Mouse (Mus musculus): ENCODE results near the gene Adra1b. TPM values are rescaled to one million over a fixed set of nuclear protein-coding genes. Genes with fewer than 3 reads are reported as not detected.

Gene Adra1b
- total RNA-seq, 1 experiment from 2014 or later, result not detected

GRCm38 (mm10) chr11:43831530-43831929 is 69.5 kb downstream of the Adra1b start:
- ATAC-seq (replicated peaks; ENCODE audit: low read depth, poor library complexity, severe bottlenecking), result no peak

DNA sequence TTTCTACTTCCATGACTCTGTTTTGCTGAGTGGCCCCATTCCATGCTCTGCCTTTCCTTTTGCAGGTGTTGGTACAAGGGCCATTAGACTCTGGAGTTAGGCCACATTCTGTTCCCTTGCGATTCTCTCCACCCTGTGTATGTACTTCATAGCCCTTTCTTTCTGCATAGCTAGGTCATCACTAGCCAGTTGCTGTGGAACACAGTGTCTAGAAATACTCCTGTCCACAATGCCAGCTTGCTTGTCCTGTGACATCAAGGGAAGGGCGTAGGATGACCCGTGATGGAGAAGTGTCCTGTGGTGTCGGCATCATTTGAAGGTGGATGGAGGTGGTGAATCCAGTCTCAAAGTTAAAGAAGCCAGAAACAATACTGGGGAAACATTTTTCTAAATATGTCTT is 74.2 kb downstream of the Adra1b start:
- no peak for ATAC-seq (replicated peaks; ENCODE audit: low read depth, poor library complexity, severe bottlenecking)

- no peak for ATAC-seq (replicated peaks; ENCODE audit: low read depth, poor library complexity, severe bottlenecking)
Observed at GRCm38 (mm10) chr11:43823349-43823748, 77.7 kb downstream of the Adra1b start.

DNA sequence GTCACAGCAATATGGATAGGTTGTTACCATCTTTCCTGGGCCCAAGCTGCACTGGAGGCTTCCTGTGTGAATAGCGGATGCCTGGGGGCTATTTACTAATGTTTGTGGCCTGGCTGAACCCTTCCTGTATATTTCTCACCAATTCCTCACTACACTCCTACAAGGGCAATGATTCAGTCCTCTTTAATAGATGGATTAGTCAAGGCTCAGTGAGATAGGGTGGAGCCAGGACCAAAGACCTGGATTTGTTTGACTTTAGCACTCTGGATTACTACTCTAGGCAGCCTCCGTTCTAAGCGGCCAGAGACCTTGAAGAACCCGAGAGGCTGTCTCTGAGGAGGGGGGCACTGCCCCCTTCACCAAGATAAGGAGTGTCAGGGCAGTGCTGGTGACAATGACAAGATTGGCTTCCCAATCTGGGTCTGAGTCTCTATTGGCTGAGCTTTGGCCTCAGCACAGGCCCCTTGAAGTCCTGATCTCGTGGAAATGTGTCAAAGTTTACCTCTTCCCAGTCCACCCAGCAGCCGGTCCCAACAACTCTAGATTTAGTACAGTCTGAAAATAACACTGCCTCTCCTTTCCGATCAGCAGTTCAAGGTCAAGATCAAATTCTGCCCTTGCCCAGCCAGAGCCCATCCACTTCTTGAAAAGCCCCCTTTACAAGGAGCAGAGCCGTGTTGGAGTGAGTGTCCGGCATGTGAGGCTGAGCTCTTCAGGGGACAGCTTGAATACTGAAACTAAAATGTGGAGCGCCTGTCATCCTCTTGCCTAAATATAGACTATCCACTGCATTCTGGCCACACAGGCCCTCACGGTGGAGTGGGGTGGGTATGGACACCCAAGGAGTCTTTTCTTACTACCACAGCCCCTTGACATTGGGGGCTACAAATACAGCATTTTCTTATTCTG is 80.2 kb downstream of the Adra1b start:
- no peak for ATAC-seq (replicated peaks; ENCODE audit: low read depth, poor library complexity, severe bottlenecking)

- no peak for ATAC-seq (replicated peaks; ENCODE audit: low read depth, poor library complexity, severe bottlenecking)
Observed at GRCm38 (mm10) chr11:43817368-43817923, 83.6 kb downstream of the Adra1b start.

DNA sequence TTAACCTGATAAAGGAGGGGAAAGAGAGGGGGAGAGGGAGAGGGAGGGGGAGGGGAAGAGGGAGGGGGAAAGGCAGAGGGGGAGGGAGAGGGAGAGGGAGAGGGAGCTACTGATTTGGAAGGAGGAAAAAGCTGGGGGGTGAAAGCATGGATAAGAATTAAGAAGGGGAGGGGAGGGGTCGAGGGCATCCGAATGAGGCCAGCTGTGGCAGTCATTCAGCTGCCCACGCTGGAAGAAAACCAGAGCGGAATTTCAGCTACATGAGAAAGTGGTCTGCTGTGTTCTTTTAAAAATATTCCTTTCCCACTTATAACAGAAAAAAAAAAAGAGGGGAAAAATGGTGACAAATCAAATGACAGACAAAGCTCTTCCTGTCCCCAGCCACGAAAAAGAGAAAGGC is 88.5 kb downstream of the Adra1b start:
- ATAC-seq (replicated peaks; ENCODE audit: low read depth, poor library complexity, severe bottlenecking), result no peak

GRCm38 (mm10) chr11:43807732-43808131 is 93.3 kb downstream of the Adra1b start:
- no peak for ATAC-seq (replicated peaks; ENCODE audit: low read depth, poor library complexity, severe bottlenecking)

GRCm38 (mm10) chr11:43795992-43796391 is 105.0 kb downstream of the Adra1b start:
- ATAC-seq (replicated peaks; ENCODE audit: low read depth, poor library complexity, severe bottlenecking), result no peak

GRCm38 (mm10) chr11:43790446-43790845 is 110.6 kb downstream of the Adra1b start:
- ATAC-seq (replicated peaks; ENCODE audit: low read depth, poor library complexity, severe bottlenecking), result no peak

- ATAC-seq (replicated peaks; ENCODE audit: low read depth, poor library complexity, severe bottlenecking), result peak; percentile 80; the same call in 1 of the 2 replicates
Observed at GRCm38 (mm10) chr11:43783772-43784171, 117.2 kb downstream of the Adra1b start.

DNA sequence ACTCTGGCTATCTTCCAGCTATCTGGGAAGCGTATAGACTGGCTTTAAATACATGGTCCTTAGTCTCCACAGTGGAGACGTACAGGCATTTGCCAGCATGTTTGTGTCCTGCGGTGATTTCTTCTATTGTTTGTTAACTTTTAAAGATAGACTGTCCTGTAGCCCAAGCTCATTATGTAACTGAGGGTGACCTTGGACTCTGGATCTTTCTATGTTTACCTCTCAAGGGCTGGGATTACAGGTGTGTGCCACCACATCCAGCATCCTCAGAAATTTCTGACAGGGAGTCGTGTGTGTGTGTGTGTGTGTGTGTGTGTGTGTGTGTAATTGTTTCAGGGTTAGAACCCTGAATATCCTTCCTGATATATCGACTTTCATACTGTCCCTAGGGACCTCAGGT is 117.9 kb downstream of the Adra1b start:
- no peak for ATAC-seq (replicated peaks; ENCODE audit: low read depth, poor library complexity, severe bottlenecking)

DNA sequence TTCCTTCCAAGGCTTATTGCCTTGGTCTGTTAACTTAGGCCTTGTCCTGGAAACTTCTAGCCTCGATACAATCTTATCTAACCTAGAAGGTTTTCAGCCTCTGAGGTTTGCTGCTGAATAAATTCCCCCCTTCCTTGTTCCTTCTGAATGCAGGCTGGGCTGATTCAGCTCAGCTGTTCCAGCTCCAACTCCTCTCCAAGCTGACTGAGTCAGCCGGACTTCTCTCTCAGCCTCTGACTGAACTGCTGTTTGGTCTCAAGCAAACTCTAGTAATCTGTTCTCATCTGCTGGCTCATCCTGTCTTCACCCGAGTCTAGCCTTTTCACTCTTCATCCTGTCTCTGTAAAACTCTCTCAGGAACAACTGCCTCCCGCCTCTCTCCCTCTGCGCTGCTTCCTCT is 121.5 kb downstream of the Adra1b start:
- no peak for ATAC-seq (replicated peaks; ENCODE audit: low read depth, poor library complexity, severe bottlenecking)

DNA sequence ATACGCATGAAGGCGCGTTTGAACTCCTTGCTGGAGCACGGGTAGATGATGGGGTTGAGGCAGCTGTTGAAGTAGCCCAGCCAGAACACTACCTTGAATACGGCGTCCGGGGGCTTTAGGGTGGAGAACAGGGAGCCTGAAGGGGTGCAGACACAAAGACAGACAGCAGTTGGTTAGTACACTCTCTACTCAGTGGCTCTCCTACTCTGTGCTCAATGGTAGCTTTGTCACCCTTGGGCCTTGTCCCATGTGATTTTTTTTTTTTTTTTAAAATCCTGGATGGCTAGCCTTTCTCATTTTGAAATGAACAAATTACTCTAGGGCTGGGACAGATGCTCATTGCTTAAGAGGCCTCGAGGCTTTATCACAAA is 124.7 kb downstream of the Adra1b start:
- ATAC-seq (replicated peaks; ENCODE audit: low read depth, poor library complexity, severe bottlenecking), result no peak

DNA sequence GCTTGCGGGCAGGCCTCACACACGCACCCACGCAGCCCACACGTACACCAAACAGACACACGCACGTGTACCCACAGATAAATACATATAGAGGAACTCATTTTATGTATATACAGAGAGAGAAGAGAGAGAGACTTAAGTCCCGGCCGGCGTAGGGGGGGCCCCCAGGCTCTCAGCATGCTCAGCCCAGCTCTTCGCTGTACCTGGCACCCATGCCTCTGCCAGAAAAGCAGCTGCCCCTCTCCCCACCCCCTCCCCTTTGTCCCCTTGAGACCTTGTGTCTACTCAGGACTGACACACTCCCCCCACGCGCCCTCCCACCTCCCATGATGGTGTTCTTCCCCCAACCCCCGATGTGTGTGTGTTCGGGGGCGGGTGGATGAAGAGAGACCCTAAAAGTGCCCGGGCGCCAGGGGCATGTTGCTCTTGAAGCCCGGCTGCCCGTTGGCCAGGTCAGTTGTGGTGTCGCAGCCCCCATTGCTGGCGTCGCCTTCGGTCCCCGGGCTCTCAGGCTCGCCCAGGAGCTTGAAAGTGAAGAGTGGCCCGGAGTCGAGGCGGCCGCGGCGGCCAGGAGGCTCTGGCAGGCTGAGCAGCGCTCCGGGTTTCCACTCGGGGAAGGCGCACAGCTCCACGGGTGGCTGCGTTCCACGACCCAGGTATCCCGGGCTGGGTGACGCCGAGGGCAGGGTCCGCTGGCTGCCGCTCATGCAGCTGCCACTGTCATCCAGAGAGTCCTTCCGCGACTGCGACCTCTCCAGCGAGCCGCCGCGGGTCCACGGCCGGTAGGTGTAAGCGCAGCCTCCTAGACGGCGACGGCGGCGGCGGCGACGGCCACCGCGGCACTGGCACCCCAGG is 125.3 kb downstream of the Adra1b start:
- peak; percentile 82 for ATAC-seq (replicated peaks; ENCODE audit: low read depth, poor library complexity, severe bottlenecking)

DNA sequence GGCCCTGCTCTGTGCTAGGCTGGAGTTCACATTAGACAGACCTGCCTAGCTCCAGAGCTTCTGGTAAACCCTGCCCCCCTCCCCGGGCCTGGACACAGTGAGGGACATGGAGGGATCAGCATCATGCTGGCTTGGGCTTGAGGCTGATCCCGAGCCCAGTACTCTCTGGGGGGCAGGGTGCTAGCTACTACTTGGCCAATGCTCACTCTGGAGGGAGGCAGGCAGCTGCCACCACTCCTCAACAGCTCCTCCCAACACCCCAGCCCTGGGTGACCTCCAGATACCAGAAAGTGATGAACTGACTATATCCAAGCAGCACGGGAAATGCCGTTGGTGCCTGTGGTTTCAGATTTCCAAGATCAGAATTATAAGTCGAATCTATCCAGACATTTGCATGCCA is 127.3 kb downstream of the Adra1b start:
- ATAC-seq (replicated peaks; ENCODE audit: low read depth, poor library complexity, severe bottlenecking), result no peak

DNA sequence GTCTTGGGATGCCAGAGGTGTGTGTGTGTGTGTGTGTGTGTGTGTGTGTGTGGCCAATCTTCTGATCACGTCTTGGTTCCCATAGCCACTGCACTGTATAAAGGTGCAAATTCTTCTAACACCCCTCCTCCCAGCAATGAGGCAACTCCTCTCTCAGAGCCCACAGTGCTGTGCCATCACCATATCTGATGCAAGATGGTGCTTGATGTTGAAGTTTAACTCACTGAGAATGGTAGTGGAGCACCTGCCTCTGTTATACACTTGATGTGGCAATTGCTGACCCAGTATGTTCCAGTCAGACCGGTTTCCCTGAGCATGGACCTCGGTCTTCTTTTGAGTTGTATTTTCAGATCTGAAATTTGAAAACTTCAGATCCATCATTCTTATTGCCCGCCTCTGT is 130.9 kb downstream of the Adra1b start:
- ATAC-seq (replicated peaks; ENCODE audit: low read depth, poor library complexity, severe bottlenecking), result no peak

GRCm38 (mm10) chr11:43767749-43768148 is 133.3 kb downstream of the Adra1b start:
- no peak for ATAC-seq (replicated peaks; ENCODE audit: low read depth, poor library complexity, severe bottlenecking)

DNA sequence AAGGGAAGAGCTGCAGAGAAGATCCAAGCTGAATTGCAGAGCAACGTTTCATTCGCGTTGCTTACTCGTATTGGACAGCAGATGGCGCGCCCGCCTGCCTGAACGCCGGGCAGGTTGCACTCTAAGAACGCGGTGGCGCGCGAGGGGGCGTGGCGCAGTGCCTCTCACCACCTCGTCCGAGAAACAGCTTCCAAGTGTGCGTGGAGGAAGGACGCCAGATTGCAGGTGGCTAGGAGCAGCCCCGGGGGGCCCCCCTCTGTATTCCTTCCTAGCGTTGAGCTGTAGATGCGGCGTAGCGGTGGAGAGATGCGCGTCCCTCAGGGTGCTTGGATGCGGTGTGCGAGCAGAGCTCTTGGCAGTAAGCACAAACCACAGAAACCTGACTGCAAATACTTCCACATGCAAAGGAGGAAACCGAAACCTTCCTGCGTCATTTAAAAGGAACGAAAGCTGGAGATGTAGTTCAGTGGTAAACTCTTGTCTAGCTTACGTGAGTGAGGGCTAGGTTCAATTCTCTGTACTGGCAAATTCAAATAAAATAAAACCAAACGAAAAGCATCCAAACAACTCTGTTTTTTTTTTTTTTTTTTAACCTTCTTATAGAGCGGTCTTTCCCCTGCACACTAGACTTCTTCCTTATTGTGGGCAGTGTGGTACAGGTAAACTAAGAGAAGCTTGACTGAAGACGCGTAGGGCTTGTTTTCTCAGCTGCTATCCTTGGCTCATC is 133.9 kb downstream of the Adra1b start:
- ATAC-seq (replicated peaks; ENCODE audit: low read depth, poor library complexity, severe bottlenecking), result peak; percentile 97

- no peak for ATAC-seq (replicated peaks; ENCODE audit: low read depth, poor library complexity, severe bottlenecking)
Observed at GRCm38 (mm10) chr11:43758436-43758835, 142.6 kb downstream of the Adra1b start.

GRCm38 (mm10) chr11:43755411-43755810 is 145.6 kb downstream of the Adra1b start:
- peak; percentile 24; the same call in 1 of the 2 replicates for ATAC-seq (replicated peaks; ENCODE audit: low read depth, poor library complexity, severe bottlenecking)
